Mouse (Mus musculus) brain, embryonic 14.5 days (tissue): ENCODE results near the gene Sec24d. TPM values are rescaled to one million over a fixed set of nuclear protein-coding genes. Genes with fewer than 3 reads are reported as not detected.

ENCODE experiments used
- DNase-seq: peaks from one replicate; pipeline ENCODE4 v3.0.0-alpha.2; 2011; ENCODE audit warnings: low read depth
- CTCF ChIP-seq: fragments of 200-500 bp; IDR thresholded peaks from 2 replicates; pipeline ENCODE4 v1.5.1; 2012; ENCODE audit warnings: inconsistent platforms, mild to moderate bottlenecking, moderate library complexity, borderline replicate concordance; ENCODE audit not compliant: insufficient read depth, insufficient read length; ENCODE audit errors: extremely low read depth
- POLR2A ChIP-seq: fragments of 200-500 bp; IDR thresholded peaks from 2 replicates; pipeline ENCODE4 v1.6.1; 2012; ENCODE audit warnings: mild to moderate bottlenecking, inconsistent platforms, borderline replicate concordance; ENCODE audit not compliant: poor library complexity, insufficient read depth, insufficient read length, severe bottlenecking; ENCODE audit errors: extremely low read depth
- polyA plus RNA-seq: library from polyadenylated mRNA; depleted of rRNA; stranded (reverse); fragments of >200 nt; gene quantifications from 2 replicates; pipeline ENCODE4 v1.2.3, GENCODE M21; 2012

The Sec24d gene
- polyA plus RNA-seq, 1 experiment: 15.6 TPM

DNA sequence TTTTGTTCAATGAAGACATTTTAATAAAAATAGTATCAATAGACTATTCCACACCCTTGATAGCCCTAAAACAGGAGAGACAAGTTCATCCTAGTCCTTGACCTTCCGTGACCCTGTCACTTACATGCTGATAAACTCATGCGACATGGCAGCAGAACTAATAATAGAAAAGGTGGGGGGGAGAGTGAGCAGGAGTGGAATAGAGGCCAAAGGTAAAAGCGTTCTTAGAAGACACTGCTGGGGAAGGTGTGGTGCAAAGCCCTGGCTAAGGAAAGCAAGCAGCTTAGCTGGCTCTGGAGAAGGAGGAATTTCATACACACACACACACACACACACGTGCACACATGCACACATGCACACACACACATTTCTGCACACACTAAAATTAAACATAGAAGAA lies 57.1 kb downstream of the Sec24d start:
- no peak for DNase-seq
- no peak for TF ChIP-seq CTCF
- TF ChIP-seq POLR2A: no peak

DNA sequence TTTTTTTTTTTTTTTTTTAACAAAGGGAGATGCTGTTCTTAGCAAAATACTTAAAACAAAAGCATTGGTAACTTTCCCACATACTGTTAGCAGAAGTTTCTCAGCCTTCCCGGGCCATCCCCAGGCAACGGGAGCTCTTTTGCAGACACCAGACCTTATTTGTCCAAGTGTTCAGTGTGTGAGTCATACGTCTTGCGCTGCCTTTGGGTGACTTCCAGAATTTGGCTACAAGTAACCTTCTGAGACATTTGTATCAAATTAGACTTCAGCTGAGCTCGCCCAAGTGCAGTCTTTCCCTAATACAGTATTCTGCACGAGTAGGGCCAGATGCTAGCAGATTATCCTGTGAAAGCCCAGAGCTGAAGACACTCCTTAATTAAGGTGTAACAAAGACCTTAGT lies 62.0 kb downstream of the Sec24d start:
- peak; percentile 75 for DNase-seq

GRCm38 (mm10) chr3:123330221-123330620 lies 63.0 kb downstream of the Sec24d start:
- TF ChIP-seq CTCF (no peak), POLR2A (no peak)
- DNase-seq: no peak

More for the DNA sequence above, 62.0 kb downstream of the Sec24d start:
- no peak for TF ChIP-seq POLR2A
- TF ChIP-seq CTCF: no peak

DNA sequence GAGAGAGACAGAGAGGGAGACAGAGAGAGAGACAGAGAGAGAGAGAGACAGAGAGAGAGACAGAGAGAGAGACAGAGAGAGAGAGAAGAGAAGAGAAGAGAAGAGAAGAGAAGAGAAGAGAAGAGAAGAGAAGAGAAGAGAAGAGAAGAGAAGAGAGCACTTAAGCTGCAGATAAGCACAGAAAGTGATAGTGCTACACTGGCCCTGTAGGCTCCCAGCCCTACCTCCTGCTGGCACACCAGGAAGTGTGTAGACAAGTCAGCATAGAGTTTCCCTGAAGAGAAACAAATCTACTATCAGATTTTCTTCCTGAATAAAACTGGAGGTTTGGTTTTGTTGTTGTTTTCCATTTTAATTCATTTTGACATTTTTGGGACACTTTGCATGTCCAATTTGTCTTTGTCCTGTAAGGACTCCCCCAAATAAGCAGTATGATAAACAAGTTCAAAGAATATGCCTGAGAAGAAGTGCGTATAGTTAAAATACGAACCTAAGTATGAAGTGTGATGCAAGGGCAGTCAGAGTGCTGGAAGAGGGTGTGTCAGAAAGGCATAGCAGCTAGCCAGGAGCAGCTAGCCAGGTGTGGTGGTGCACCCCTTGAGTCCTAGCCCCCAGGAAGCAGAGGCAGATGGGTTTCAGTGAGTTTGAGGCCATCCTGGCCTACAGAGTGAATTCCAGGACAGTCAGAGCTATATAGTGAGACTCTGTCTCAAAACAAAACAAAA lies 65.2 kb downstream of the Sec24d start:
- DNase-seq: no peak
- no peak for TF ChIP-seq POLR2A
- no peak for TF ChIP-seq CTCF

- peak; percentile 23 for DNase-seq
- no peak for TF ChIP-seq CTCF
- TF ChIP-seq POLR2A: no peak
These were observed 65.8 kb downstream of the Sec24d start for GRCm38 (mm10) chr3:123333055-123333424.

DNA sequence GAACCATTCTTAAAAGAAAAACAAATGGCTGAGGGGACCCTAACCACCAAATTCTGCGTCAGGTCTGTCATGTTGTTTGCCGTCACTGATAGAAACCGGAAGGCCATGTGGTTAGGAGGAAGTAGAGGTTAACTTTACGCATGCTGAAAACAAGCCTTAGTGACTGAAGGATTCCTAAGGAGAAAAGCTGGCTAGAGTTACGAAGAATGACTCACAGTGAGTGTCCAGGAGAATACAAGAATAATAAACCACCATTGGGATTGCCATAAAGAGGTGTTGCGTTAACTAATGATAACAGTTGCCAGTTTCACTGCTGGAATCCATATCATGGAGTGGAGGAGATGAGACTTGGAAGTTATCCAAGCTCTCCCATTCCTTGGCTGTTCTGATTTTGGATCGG lies 67.7 kb downstream of the Sec24d start:
- peak; percentile 32 for DNase-seq
- no peak for TF ChIP-seq POLR2A
- TF ChIP-seq CTCF: no peak

DNA sequence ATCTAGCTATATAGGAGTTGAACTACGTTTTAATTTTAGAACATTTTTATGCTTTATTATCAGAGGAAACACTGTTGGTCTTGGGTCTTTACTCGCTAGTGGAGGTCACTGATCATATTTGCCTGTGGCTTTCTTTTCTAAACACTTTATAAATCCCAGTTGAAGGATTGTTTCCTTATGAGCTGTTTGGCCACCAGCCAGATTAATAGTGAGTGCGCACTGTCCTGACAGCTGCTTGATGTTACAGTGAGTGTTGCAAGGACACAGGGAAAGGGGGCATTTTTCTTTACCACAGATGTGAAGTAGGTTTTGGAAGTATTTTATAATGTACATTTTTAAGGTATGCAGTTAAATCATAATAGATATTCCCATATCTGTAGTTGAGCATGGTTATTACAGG lies 68.2 kb downstream of the Sec24d start:
- DNase-seq: peak; percentile 48
- TF ChIP-seq POLR2A (no peak), CTCF (no peak)

- TF ChIP-seq POLR2A: no peak
- no peak for TF ChIP-seq CTCF
These were observed 69.2 kb downstream of the Sec24d start for GRCm38 (mm10) chr3:123336455-123336854.

GRCm38 (mm10) chr3:123336951-123337350 lies 69.7 kb downstream of the Sec24d start:
- DNase-seq: no peak
- TF ChIP-seq CTCF (no peak), POLR2A (no peak)

More at GRCm38 (mm10) chr3:123336455-123336854, 69.2 kb downstream of the Sec24d start:
- DNase-seq: no peak

DNA sequence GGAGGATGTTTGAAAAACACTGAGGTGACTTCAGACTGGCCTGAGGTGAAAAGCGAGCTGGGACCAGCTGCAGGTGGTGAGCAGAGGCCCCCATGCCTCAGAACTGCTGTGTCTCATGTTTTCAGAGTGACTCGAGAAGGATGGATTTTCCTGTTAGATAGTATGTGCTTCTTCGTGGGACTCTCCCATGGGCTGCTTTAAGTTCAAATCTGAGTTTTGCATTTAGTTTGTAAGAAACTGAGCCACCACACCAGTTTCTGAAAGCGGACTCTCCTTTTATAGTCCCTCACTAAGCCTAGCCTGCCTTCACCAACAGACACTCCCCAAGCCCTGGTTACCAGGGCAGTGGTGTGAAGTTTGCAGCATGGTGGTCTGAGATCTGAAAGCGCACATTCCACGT lies 70.6 kb downstream of the Sec24d start:
- no peak for DNase-seq
- no peak for TF ChIP-seq POLR2A
- TF ChIP-seq CTCF: no peak

- no peak for DNase-seq
These were observed 71.5 kb downstream of the Sec24d start for GRCm38 (mm10) chr3:123338666-123339195.

DNA sequence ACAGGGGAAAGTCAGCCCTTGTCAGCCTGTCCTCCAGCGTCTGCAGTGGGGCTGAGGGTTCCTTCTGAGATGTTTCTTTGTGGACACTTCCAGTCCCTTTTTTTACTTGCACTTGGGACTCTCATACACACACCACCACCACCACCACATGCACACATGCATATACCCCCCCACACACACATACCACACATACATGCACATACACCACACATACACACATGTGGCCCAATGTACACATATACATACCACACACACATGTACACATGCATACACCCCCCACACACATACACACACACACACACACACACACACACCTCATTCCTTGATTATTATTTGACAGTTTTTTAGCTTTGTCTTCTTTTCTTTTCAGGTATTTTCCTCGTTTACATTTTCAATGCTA lies 73.8 kb downstream of the Sec24d start:
- no peak for TF ChIP-seq POLR2A
- no peak for TF ChIP-seq CTCF
- no peak for DNase-seq

More at GRCm38 (mm10) chr3:123338666-123339195, 71.5 kb downstream of the Sec24d start:
- no peak for TF ChIP-seq POLR2A
- no peak for TF ChIP-seq CTCF
